ENCODE assay signal across 8 mouse cellular contexts in the genomic region with DNA sequence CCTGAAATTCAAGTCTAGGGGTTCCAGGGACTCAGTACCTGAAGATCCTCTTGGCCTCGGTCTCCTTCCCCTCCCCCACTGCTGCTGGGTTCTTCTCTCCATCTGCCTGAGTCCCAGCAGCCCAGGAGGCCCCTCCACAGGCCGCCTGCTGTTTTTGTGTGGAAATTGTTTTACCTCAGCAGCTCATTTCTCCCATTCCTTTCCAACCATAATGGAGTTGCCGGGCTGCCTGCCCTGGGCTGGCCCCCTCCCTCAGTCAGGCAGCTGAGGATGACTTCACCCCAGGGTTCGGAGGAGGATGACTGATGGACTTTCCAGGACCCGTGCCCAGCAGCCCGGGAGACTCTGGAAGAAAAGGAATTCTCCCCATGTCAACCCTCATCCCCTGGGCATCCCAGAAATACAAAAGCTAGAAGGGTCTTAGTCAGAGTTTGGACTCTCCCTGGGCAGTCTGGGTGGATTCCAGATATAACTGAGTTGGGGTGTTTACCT. TPM values are rescaled to one million over a fixed set of nuclear protein-coding genes. Genes with fewer than 3 reads are reported as not detected.
DNase-seq lines count a peak whose midpoint lies in the region; ATAC-seq lines count a peak whose summit lies in the region.

No protein-coding gene starts in this region.

- no peaks in the 10 kb centered on the region for H3K36me3 ChIP-seq in neural tube, embryonic 11.5 days (ENCODE audit: control insufficient read depth, insufficient read depth, low read length)
- peaks cover 42% of the 10 kb centered on the region for H3K36me3 ChIP-seq in forebrain, embryonic 14.5 days (ENCODE audit: control insufficient read depth, insufficient read depth, low read length)
- peaks cover 3% of the 10 kb centered on the region; the same call in 1 of the 2 replicates for H3K36me3 ChIP-seq in intestine, embryonic 15.5 days
- peaks cover 41% of the 10 kb centered on the region for H3K36me3 ChIP-seq in neural tube, embryonic 13.5 days

- whole genome bisulfite sequencing in neural tube, embryonic 11.5 days, result 4% methylated on average over 6 of the region's 6 CpGs
- WGBS in forebrain, embryonic 14.5 days, result 9% methylated on average over 6 of the region's 6 CpGs
- WGBS in intestine, embryonic 15.5 days, result 34% methylated on average over 6 of the region's 6 CpGs
- 5% methylated on average over 6 of the region's 6 CpGs for WGBS in neural tube, embryonic 13.5 days

- H3K4me2 ChIP-seq in neural tube, embryonic 11.5 days (ENCODE audit: low read depth), result peak overlapping the region; percentile 15
- peak overlapping the region; percentile 9 for H3K4me2 ChIP-seq in forebrain, embryonic 14.5 days (ENCODE audit: low read length)
- H3K4me2 ChIP-seq in intestine, embryonic 15.5 days (replicated peaks), result peak overlapping the region; percentile 12; the same call in 1 of the 2 replicates
- H3K4me2 ChIP-seq in neural tube, embryonic 13.5 days, result peak overlapping the region; percentile 13; the same call in 1 of the 2 replicates

- peak; percentile 63 for DNase-seq in neural tube, embryonic 11.5 days (ENCODE audit: low spot score)
- DNase-seq in neural tube, embryonic 10.5 days (ENCODE audit: extremely low spot score, low spot score), result no peak
- peak; percentile 61 for DNase-seq in forebrain, embryonic 14.5 days (ENCODE audit: low spot score)
- no peak for DNase-seq in right cerebral cortex, adult 2 months (ENCODE audit: low spot score in 2 of 2)
- no peak for DNase-seq in thymus, postnatal 25 days
- no peak for DNase-seq in adrenal gland, postnatal 25 days

- peak; percentile 31; the same call in 1 of the 2 replicates for ATAC-seq in neural tube, embryonic 11.5 days (ENCODE audit: insufficient read depth, low FRiP score, low TSS enrichment)
- ATAC-seq in forebrain, embryonic 14.5 days, result peak; percentile 47; the same call in 1 of the 2 replicates
- ATAC-seq in intestine, embryonic 15.5 days, result peak; percentile 40; the same call in 1 of the 2 replicates
- peak; percentile 82 for ATAC-seq in neural tube, embryonic 13.5 days (ENCODE audit: low read depth)

- H3K9ac ChIP-seq in neural tube, embryonic 11.5 days (ENCODE audit: low read length), result 0 out of 2 replicates have a peak overlapping the region, but pooled peaks have one; percentile 2
- peak overlapping the region; percentile 41; the same call in 1 of the 2 replicates for H3K9ac ChIP-seq in forebrain, embryonic 14.5 days (ENCODE audit: low read length)
- no peak overlapping the region for H3K9ac ChIP-seq in intestine, embryonic 15.5 days
- H3K9ac ChIP-seq in neural tube, embryonic 13.5 days, result peak overlapping the region; percentile 47; the same call in 1 of the 2 replicates

- no peaks in the 10 kb centered on the region for H3K9me3 ChIP-seq in neural tube, embryonic 11.5 days (ENCODE audit: control insufficient read depth, low read length)
- no peaks in the 10 kb centered on the region for H3K9me3 ChIP-seq in forebrain, embryonic 14.5 days (replicated peaks; ENCODE audit: control insufficient read depth, low read length)
- H3K9me3 ChIP-seq in intestine, embryonic 15.5 days, result no peaks in the 10 kb centered on the region
- H3K9me3 ChIP-seq in neural tube, embryonic 13.5 days, result no peaks in the 10 kb centered on the region

- no peaks in the 10 kb centered on the region for H3K27me3 ChIP-seq in neural tube, embryonic 11.5 days (ENCODE audit: control insufficient read depth, insufficient read depth, low read length)
- H3K27me3 ChIP-seq in forebrain, embryonic 14.5 days (replicated peaks; ENCODE audit: control insufficient read depth, insufficient read depth, low read length), result no peaks in the 10 kb centered on the region
- no peaks in the 10 kb centered on the region for H3K27me3 ChIP-seq in intestine, embryonic 15.5 days (replicated peaks)
- no peaks in the 10 kb centered on the region for H3K27me3 ChIP-seq in neural tube, embryonic 13.5 days

- H3K4me1 ChIP-seq in neural tube, embryonic 11.5 days (ENCODE audit: control insufficient read depth, insufficient read depth, low read length), result peaks cover 19% of the 10 kb centered on the region
- peaks cover 21% of the 10 kb centered on the region for H3K4me1 ChIP-seq in forebrain, embryonic 14.5 days (ENCODE audit: control insufficient read depth, insufficient read depth, low read length)
- H3K4me1 ChIP-seq in intestine, embryonic 15.5 days (replicated peaks), result peaks cover 26% of the 10 kb centered on the region
- H3K4me1 ChIP-seq in neural tube, embryonic 13.5 days (replicated peaks), result peaks cover 41% of the 10 kb centered on the region

- H3K4me3 ChIP-seq in neural tube, embryonic 11.5 days (ENCODE audit: low read depth, low read length), result no peak overlapping the region
- H3K4me3 ChIP-seq in forebrain, embryonic 14.5 days (ENCODE audit: low read depth, low read length), result no peak overlapping the region
- H3K4me3 ChIP-seq in intestine, embryonic 15.5 days (replicated peaks), result no peak overlapping the region
- no peak overlapping the region for H3K4me3 ChIP-seq in neural tube, embryonic 13.5 days

- peak overlapping the region; percentile 83 for H3K27ac ChIP-seq in neural tube, embryonic 11.5 days (ENCODE audit: low read depth, low read length)
- H3K27ac ChIP-seq in forebrain, embryonic 14.5 days (ENCODE audit: low read depth, low read length), result peak overlapping the region; percentile 58
- H3K27ac ChIP-seq in intestine, embryonic 15.5 days, result peak overlapping the region; percentile 92
- peak overlapping the region; percentile 86 for H3K27ac ChIP-seq in neural tube, embryonic 13.5 days (replicated peaks)

RNA-seq across cellular contexts. Expression of a gene that starts 23.7 kb away (rescaled TPM):
- polyA plus RNA-seq in neural tube, embryonic 11.5 days (2014; fragmentation: Nextera tagmentation; extraction: Ambion mirVana), result 76.3 and 85.5 TPM in 2 replicates
- polyA plus RNA-seq in forebrain, embryonic 14.5 days (2014; fragmentation: Nextera tagmentation; extraction: Ambion mirVana), result 75.5 and 80.8 TPM in 2 replicates
- polyA plus RNA-seq in intestine, embryonic 15.5 days (2015; fragmentation: Nextera tagmentation; extraction: Ambion mirVana), result 59.6 and 62.3 TPM in 2 replicates
- 64.2 and 69.4 TPM in 2 replicates for polyA plus RNA-seq in neural tube, embryonic 13.5 days (2015; fragmentation: Nextera tagmentation; extraction: Ambion mirVana)
- total RNA-seq in adrenal gland, postnatal 25 days (2021), result 133 and 199 TPM in 2 replicates

Comparison
In these comparisons a context has a peak if more than half of its experiments do, and no peak if none do; other contexts are left out.
1. DNase-seq: peak in neural tube, embryonic 11.5 days (single experiment) and forebrain, embryonic 14.5 days (single experiment); none in neural tube, embryonic 10.5 days (single experiment), right cerebral cortex, adult 2 months (0 of 2), thymus, postnatal 25 days (single experiment) and adrenal gland, postnatal 25 days (single experiment).
2. ATAC-seq: peak in every context shown above with its lines; median percentile 82 in neural tube, embryonic 13.5 days; 47 in forebrain, embryonic 14.5 days; 40 in intestine, embryonic 15.5 days; 31 in neural tube, embryonic 11.5 days.
3. Peak in every context shown above with its lines, with median percentiles within 50 percentile points of each other: H3K27ac ChIP-seq and H3K4me2 ChIP-seq.